Mouse (Mus musculus) liver, postnatal 0 days (tissue): ENCODE data around the gene Satb2.

ENCODE experiments used
- CTCF ChIP-seq: sonication (generic); IDR thresholded peaks from 2 replicates; pipeline ENCODE4 v1.5.1; 2016; ENCODE audit warnings: antibody characterized with exemption, low read depth
- EP300 ChIP-seq: IDR thresholded peaks from 2 replicates; pipeline ENCODE4 v1.6.1; 2016; ENCODE audit warnings: antibody characterized with exemption, low read depth, mild to moderate bottlenecking

GRCm38 (mm10) chr1:56939432-56939831, 39.0 kb downstream of the Satb2 start:
- TF ChIP-seq CTCF = no peak
- TF ChIP-seq EP300 = no peak
